Mouse (Mus musculus) liver, embryonic 15.5 days (tissue): Measurements from ENCODE around the gene Pip4k2c. TPM values are rescaled to one million over a fixed set of nuclear protein-coding genes. Genes with fewer than 3 reads are reported as not detected.

Experiments
- ATAC-seq: fragments of 200-750 bp; cut with Nextera tagmentation; 2 replicates; pipeline ENCODE4 v1.8.0; 2017; ENCODE audit warnings: moderate number of reproducible peaks, mild to moderate bottlenecking, moderate library complexity; ENCODE audit not compliant: insufficient read depth
- H3K27ac ChIP-seq: fragments of 300-500 bp; sonication (generic); replicated peaks from 2 replicates; pipeline ENCODE4 v1.5.1; 2015; ENCODE audit warnings: mild to moderate bottlenecking, inconsistent platforms
- H3K27me3 ChIP-seq: fragments of 300-500 bp; sonication (generic); 2 replicates; pipeline ENCODE4 v1.6.1; 2015; ENCODE audit warnings: mild to moderate bottlenecking, inconsistent platforms
- H3K36me3 ChIP-seq: fragments of 300-500 bp; sonication (generic); replicated peaks from 2 replicates; pipeline ENCODE4 v1.6.1; 2015; ENCODE audit warnings: moderate library complexity, mild to moderate bottlenecking, inconsistent platforms
- H3K4me1 ChIP-seq: fragments of 300-500 bp; sonication (generic); replicated peaks from 2 replicates; pipeline ENCODE4 v1.6.1; 2015; ENCODE audit warnings: inconsistent platforms
- H3K4me2 ChIP-seq: fragments of 300-500 bp; sonication (generic); 2 replicates; pipeline ENCODE4 v1.6.1; 2015; ENCODE audit warnings: moderate library complexity, mild to moderate bottlenecking, inconsistent platforms
- H3K4me3 ChIP-seq: fragments of 300-500 bp; sonication (generic); replicated peaks from 2 replicates; pipeline ENCODE4 v1.5.1; 2015; ENCODE audit warnings: mild to moderate bottlenecking, inconsistent platforms
- H3K9ac ChIP-seq: fragments of 300-500 bp; sonication (generic); 2 replicates; pipeline ENCODE4 v1.6.1; 2015; ENCODE audit warnings: moderate library complexity, mild to moderate bottlenecking, inconsistent platforms
- H3K9me3 ChIP-seq: fragments of 300-500 bp; sonication (generic); replicated peaks from 2 replicates; pipeline ENCODE4 v1.6.1; 2016; ENCODE audit warnings: inconsistent platforms
- WGBS: fragments of 180-500 bp; shearing (Covaris S2); methylation state at CpG from one replicate; pipeline ENCODE4 v1.1.7; 2015; ENCODE audit warnings: mixed read lengths; ENCODE audit not compliant: insufficient replicate concordance; 5-methylcytosine and 5-hydroxymethylcytosine counted together
- polyA plus RNA-seq: library from polyadenylated mRNA; unstranded; fragments of >200 nt; fragmentation: Nextera tagmentation; extraction: Ambion mirVana; gene quantifications from 2 replicates; pipeline ENCODE4 v1.2.1, GENCODE M21; 2015

The Pip4k2c gene
- polyA plus RNA-seq, 1 experiment from 2014 or later = 41.9 TPM

DNA sequence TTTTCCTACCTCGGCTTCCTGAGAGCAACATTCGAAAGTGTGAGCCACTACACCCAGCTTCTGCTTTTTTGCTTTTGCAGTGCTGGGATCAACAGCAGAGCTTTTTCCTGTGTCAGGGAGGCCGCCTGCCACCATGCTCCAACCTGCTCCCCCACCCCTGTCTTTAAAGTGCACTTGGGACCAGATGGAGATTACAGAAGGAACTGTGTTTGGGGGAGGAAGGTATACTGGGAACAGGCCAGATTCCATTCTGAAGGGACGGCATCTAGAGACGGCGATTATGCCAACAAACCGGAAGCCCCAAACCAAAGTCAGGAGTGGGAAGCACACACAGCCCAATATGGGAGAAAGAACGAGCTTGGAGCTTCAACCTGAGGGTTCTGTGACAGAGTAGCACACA is 15.8 kb upstream of the Pip4k2c start:
- 53% methylated on average over 8 of the region's 8 CpGs for WGBS
- peaks cover 48% of the 10 kb centered on the region for H3K27me3 ChIP-seq
- H3K4me2 ChIP-seq = no peak overlapping the region
- no peak for ATAC-seq
- no peaks in the 10 kb centered on the region for H3K36me3 ChIP-seq
- no peaks in the 10 kb centered on the region for H3K9me3 ChIP-seq
- peaks cover 35% of the 10 kb centered on the region for H3K4me1 ChIP-seq
- no peak overlapping the region for H3K4me3 ChIP-seq
- no peak overlapping the region for H3K9ac ChIP-seq
- H3K27ac ChIP-seq = no peak overlapping the region

DNA sequence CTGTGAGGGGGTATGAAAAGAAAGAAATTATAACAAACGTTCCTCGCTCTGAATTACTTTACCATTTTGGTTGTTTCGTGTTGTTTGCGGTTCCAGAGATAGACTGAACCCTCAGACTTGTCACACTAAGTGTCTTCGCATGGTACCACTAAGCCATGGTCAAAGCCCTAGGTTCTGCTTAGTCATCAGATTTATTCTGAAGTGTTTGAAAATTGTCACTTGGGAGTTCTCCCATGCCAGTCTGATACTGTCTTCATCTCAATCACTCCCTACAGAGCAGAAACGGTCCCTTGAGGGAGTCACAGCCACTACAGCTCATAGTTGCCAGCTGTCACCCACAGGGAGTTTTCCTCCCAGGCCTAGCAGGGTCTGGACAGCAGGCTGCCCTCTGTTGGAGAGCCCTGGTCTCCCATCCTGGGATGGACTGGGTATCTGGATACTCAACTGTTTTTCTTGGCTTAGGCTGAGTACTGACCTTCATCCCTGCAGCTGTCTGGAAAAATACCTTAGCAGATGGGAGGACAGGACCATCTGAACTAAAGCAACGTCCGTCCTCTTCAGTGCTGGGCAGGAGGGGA is 15.0 kb upstream of the Pip4k2c start:
- H3K4me1 ChIP-seq = peaks cover 31% of the 10 kb centered on the region
- no peak overlapping the region for H3K27ac ChIP-seq
- no peak overlapping the region for H3K9ac ChIP-seq
- no peaks in the 10 kb centered on the region for H3K9me3 ChIP-seq
- H3K4me3 ChIP-seq = no peak overlapping the region
- ATAC-seq = no peak
- H3K4me2 ChIP-seq = no peak overlapping the region
- WGBS = 57% methylated on average over 8 of the region's 8 CpGs
- H3K27me3 ChIP-seq = peaks cover 45% of the 10 kb centered on the region
- no peaks in the 10 kb centered on the region for H3K36me3 ChIP-seq

DNA sequence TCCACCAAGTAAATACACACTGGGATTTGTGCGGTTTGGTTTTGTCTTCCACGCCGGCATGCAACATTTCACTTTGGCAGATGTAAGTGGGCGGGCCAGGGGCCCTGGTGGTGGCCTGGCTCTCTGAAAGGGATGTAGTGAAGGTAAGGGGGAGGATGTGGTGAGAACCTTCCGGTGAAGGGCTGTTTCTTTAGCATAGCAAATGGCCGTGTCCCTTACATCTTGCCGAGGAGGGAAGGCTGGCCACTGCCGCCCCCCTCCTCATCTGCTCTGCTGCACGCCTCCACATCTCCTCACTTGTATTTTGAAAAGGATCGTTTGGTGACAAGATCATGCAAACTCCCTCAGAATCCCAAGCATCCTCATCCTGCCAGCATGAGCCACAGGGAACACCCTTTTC is 14.3 kb upstream of the Pip4k2c start:
- ATAC-seq = no peak
- Histone ChIP-seq H3K4me1 (peaks cover 28% of the 10 kb centered on the region), H3K4me3 (no peak overlapping the region), H3K27ac (no peak overlapping the region), H3K4me2 (no peak overlapping the region), H3K36me3 (no peaks in the 10 kb centered on the region), H3K9ac (no peak overlapping the region), H3K9me3 (no peaks in the 10 kb centered on the region), H3K27me3 (peaks cover 44% of the 10 kb centered on the region)
- WGBS = 20% methylated on average over 10 of the region's 10 CpGs

DNA sequence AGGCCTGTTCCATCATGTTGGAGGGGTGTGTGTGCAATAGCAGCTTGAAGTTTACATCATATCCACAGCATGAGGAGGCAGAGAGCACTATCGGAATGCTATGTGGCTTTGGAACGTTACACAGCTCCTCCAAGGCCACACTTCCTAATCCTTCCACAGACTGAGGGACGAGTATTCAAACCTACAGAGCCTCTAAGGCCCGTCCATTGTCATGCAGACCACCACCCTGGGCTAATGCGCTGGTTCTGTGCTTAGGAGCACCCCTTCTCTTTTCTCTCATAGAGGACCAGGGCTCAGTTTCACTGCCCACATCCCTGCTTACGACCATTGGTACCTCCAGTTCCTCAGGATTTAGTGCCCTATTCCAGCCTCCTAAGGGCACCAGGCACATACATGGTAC is 13.8 kb upstream of the Pip4k2c start:
- Histone ChIP-seq H3K27me3 (peaks cover 38% of the 10 kb centered on the region), H3K4me3 (no peak overlapping the region), H3K36me3 (no peaks in the 10 kb centered on the region), H3K4me2 (no peak overlapping the region), H3K9ac (no peak overlapping the region), H3K4me1 (peaks cover 22% of the 10 kb centered on the region), H3K9me3 (no peaks in the 10 kb centered on the region), H3K27ac (no peak overlapping the region)
- WGBS = 52% methylated on average over 6 of the region's 6 CpGs
- no peak for ATAC-seq

DNA sequence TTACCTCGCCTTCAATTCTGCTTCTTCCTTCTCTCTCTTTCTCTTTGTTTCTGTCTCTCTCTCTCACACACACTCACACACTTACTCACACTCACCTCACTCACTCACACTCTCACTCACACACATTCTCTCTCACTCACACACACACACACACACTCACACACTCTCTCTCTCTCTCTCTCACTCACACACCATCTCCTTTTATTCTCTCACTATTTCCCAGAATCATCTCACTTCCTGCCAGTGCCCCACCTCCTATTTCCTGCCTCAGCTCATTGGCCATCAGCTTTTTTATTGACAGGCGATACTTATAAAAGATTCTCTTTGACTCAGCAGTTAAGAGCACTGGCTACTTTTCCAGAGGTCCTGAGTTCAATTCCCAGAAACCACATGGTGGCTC is 7.0 kb upstream of the Pip4k2c start:
- Histone ChIP-seq H3K4me2 (no peak overlapping the region), H3K4me1 (peaks cover 17% of the 10 kb centered on the region), H3K9me3 (no peaks in the 10 kb centered on the region), H3K27ac (no peak overlapping the region), H3K36me3 (no peaks in the 10 kb centered on the region), H3K4me3 (no peak overlapping the region), H3K27me3 (no peaks in the 10 kb centered on the region; the same call in 1 of the 2 replicates), H3K9ac (no peak overlapping the region)
- 66% methylated on average over 2 of the region's 2 CpGs for WGBS
- ATAC-seq = no peak

DNA sequence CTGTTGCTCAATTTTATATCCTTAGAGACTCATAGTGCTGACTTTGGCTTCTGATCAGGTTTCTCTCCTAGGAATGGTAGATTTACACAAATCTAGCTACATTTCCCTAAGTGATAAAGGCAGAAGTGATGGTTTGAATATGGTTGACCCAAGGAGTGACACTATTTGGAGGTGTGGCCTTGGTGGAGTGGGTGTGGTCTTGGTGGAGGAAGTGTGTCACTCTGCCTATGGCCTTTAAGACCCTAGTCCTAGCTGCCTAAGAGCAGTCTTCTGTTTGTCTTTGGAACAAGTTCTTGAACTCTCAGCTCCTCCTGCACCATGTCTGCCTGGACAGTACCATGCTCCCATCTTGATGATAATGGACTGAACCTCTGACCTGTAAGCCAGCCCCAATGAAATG is 5.8 kb upstream of the Pip4k2c start:
- Histone ChIP-seq H3K9me3 (no peaks in the 10 kb centered on the region), H3K4me1 (peaks cover 24% of the 10 kb centered on the region), H3K4me2 (no peak overlapping the region), H3K9ac (no peak overlapping the region), H3K27ac (no peak overlapping the region), H3K4me3 (no peak overlapping the region), H3K27me3 (no peaks in the 10 kb centered on the region), H3K36me3 (no peaks in the 10 kb centered on the region)
- ATAC-seq = no peak

DNA sequence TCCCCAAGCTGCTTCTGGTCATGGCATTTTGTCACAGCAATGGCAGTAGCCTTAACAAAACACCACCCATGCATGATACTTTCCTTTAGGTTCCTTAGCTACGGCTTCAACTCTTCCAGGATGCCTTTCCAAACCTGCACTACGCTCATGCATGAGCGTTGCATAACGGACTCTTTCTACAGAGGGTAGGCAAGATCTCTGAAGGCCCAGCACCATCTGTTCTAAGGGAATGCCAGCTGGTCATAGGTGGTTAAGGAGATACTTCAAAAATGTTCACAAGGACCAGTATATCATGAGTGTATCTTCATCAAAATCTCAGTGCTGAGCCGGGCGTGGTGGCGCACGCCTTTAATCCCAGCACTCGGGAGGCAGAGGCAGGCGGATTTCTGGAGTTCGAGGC is 5.1 kb upstream of the Pip4k2c start:
- Histone ChIP-seq H3K4me2 (no peak overlapping the region), H3K36me3 (no peaks in the 10 kb centered on the region), H3K4me1 (peaks cover 27% of the 10 kb centered on the region), H3K9ac (no peak overlapping the region), H3K4me3 (no peak overlapping the region), H3K9me3 (no peaks in the 10 kb centered on the region), H3K27me3 (no peaks in the 10 kb centered on the region), H3K27ac (no peak overlapping the region)
- ATAC-seq = no peak
- WGBS = 86% methylated on average over 11 of the region's 11 CpGs

DNA sequence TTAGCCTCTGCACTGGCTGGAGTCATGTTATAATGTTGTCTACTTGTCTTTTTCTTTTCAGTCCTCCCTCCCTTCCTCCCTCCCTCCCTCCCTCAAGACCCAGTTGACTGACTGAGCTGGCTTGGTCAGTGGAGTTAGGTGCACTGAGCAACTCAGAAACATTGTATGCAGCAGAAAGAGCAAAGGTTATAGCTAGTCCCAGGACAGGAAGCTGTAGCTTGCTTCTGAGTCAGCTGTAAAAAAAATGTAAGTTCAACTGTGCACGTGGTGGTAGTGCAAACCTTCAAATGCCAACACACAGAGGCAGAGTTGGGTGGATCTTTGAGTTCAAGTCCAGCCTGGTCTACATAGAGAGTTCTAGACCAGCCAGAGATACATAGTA is 3.0 kb upstream of the Pip4k2c start:
- ATAC-seq = no peak
- no peak overlapping the region for H3K4me3 ChIP-seq
- H3K9me3 ChIP-seq = no peaks in the 10 kb centered on the region
- H3K36me3 ChIP-seq = peaks cover 2% of the 10 kb centered on the region; the same call in 1 of the 2 replicates
- H3K27me3 ChIP-seq = no peaks in the 10 kb centered on the region
- H3K27ac ChIP-seq = 0 out of 2 replicates have a peak overlapping the region, but pooled peaks have one; percentile 8
- no peak overlapping the region for H3K9ac ChIP-seq
- H3K4me2 ChIP-seq = no peak overlapping the region
- peaks cover 43% of the 10 kb centered on the region for H3K4me1 ChIP-seq
- WGBS = 25% methylated on average over 1 of the region's 1 CpGs

DNA sequence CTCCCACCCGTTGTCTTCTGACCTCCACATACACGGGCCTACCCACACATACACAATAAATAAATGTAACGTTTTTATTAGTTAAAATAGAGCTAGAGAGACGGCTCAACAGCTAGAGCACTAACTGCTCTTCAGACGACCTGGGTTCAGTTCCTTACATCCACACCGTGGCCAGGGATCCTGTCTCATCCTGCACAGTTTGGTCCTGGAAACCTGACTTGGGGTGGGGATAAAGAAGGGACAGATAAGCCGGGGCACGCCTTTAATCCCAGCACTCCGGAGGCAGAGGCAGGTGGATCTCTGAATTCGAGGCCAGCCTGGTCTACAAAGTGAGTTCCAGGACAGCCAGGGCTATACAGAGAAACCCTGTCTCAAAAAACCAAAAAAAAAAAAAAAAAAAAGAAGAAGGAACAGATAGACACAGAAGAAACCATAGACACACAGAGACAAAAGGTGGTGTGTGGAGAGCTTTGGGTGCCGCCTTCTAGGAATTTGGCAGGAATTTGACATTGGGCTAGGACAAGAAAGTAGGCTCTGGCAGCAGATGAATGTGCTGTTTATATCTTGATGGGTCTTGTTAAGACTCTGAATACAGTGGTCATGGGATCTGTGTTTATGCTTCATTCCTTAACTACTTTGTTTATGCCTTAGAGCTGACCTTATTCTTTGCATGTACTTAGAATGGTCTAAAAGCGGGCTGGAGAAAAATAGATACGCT is 2.5 kb upstream of the Pip4k2c start:
- Histone ChIP-seq H3K4me1 (peaks cover 48% of the 10 kb centered on the region), H3K27ac (0 out of 2 replicates have a peak overlapping the region, but pooled peaks have one; percentile 8), H3K9me3 (no peaks in the 10 kb centered on the region), H3K36me3 (peaks cover 7% of the 10 kb centered on the region), H3K4me3 (no peak overlapping the region), H3K27me3 (no peaks in the 10 kb centered on the region), H3K4me2 (no peak overlapping the region), H3K9ac (no peak overlapping the region)
- no peak for ATAC-seq
- WGBS = 73% methylated on average over 13 of the region's 13 CpGs

DNA sequence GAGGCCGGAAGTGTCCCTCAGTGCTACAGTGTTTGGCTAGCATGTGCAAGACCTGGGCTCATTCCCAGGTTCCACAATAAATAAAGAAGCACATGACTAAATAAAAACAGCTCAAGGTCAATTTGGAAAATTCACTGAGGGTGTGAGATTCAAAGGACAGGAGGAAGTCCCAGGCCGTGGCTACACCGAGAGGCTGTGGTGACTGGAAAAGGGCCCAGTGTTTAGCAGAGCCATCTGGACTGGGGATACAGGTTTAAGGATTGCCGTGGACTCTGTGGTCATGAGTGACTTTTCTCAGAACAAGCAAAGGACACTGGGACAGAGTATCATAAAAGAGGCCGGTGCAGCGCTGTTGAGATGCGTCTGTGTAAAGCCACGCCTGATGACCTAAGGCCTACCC is 1.9 kb upstream of the Pip4k2c start:
- Histone ChIP-seq H3K9me3 (no peaks in the 10 kb centered on the region), H3K27ac (no peak overlapping the region), H3K4me3 (no peak overlapping the region), H3K36me3 (peaks cover 13% of the 10 kb centered on the region), H3K4me1 (peaks cover 53% of the 10 kb centered on the region), H3K4me2 (no peak overlapping the region), H3K27me3 (no peaks in the 10 kb centered on the region), H3K9ac (no peak overlapping the region)
- no peak for ATAC-seq
- WGBS = 92% methylated on average over 8 of the region's 8 CpGs

DNA sequence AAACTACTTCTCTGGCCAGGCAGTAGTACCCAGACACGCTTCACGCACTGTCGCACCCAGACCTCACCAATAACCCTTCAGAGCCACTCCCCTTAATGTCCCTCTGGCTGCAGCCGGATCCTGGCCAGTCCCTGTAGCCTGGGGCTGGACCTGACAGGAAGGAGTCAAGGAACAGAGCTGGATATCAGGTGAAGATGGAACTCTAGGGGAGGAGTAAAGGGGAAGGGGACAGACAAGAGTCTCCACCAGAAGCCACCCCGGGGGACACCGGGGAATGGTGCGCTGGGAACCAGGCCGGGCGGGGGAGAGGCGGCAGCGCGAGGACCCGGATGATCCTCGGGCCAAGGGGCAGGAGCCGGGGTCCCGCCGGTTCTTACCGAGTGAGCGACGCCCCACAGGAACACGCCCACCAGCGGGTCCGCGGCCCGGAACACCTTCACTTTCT is 402 bp downstream of the Pip4k2c start:
- H3K27me3 ChIP-seq = no peaks in the 10 kb centered on the region
- H3K27ac ChIP-seq = peak overlapping the region; percentile 88
- H3K9me3 ChIP-seq = no peaks in the 10 kb centered on the region
- under 1% methylated on average over 25 of the region's 25 CpGs for WGBS
- peak; percentile 72 for ATAC-seq
- peaks cover 66% of the 10 kb centered on the region for H3K4me1 ChIP-seq
- peak overlapping the region; percentile 84 for H3K4me2 ChIP-seq
- peak overlapping the region; percentile 95 for H3K9ac ChIP-seq
- H3K4me3 ChIP-seq = peak overlapping the region; percentile 93
- peaks cover 34% of the 10 kb centered on the region for H3K36me3 ChIP-seq
